13 mouse cellular contexts compared by ENCODE assay signal in genomic region chr17:47888641-47889040, GRCm38 (mm10). TPM values are rescaled to one million over a fixed set of nuclear protein-coding genes. Genes with fewer than 3 reads are reported as not detected.
DNase-seq lines count a peak whose midpoint lies in the region; ATAC-seq lines count a peak whose summit lies in the region.
"Had no signal": no experiment of that assay in that cellular context is flagged by ENCODE, and none has a peak within 500 bp of the region (broad histone marks: within the 10 kb centered on the region; RNA-seq: fewer than 3 reads in every experiment).

No protein-coding gene starts in this region.

- no peaks in the 10 kb centered on the region for H3K27me3 ChIP-seq in heart, embryonic 10.5 days (ENCODE audit: insufficient read depth, poor library complexity, severe bottlenecking)
- H3K27me3 ChIP-seq in midbrain, embryonic 10.5 days (ENCODE audit: low read depth, poor library complexity, severe bottlenecking): no peaks in the 10 kb centered on the region
- no peaks in the 10 kb centered on the region for H3K27me3 ChIP-seq in midbrain, embryonic 16.5 days (ENCODE audit: control insufficient read depth, insufficient read depth, low read depth, low read length)
- H3K27me3 ChIP-seq in forebrain, embryonic 16.5 days (replicated peaks; ENCODE audit: control insufficient read depth, insufficient read depth, low read length): no peaks in the 10 kb centered on the region
- H3K27me3 ChIP-seq in stomach, embryonic 16.5 days (ENCODE audit: control insufficient read depth, insufficient read depth, low read length): no peaks in the 10 kb centered on the region

- ATAC-seq in midbrain, embryonic 16.5 days: no peak
- ATAC-seq in forebrain, embryonic 16.5 days: no peak
- ATAC-seq in stomach, embryonic 16.5 days (ENCODE audit: insufficient read depth, low FRiP score): no peak

- WGBS in heart, embryonic 10.5 days: 67% methylated on average over 7 of the region's 7 CpGs
- 63% methylated on average over 7 of the region's 7 CpGs for WGBS in midbrain, embryonic 10.5 days
- 71% methylated on average over 7 of the region's 7 CpGs for WGBS in midbrain, embryonic 16.5 days
- 86% methylated on average over 7 of the region's 7 CpGs for WGBS in forebrain, embryonic 16.5 days
- 55% methylated on average over 7 of the region's 7 CpGs for WGBS in stomach, embryonic 16.5 days

- no peak overlapping the region for H3K4me2 ChIP-seq in midbrain, embryonic 16.5 days (ENCODE audit: low read length)
- H3K4me2 ChIP-seq in forebrain, embryonic 16.5 days (ENCODE audit: low read length): no peak overlapping the region
- H3K4me2 ChIP-seq in stomach, embryonic 16.5 days (ENCODE audit: low read depth, low read length): no peak overlapping the region

- no peak overlapping the region for H3K9ac ChIP-seq in midbrain, embryonic 16.5 days (ENCODE audit: low read depth, low read length)
- H3K9ac ChIP-seq in forebrain, embryonic 16.5 days (replicated peaks; ENCODE audit: low read depth, low read length): no peak overlapping the region
- H3K9ac ChIP-seq in stomach, embryonic 16.5 days (ENCODE audit: low read length): no peak overlapping the region

- peak overlapping the region; percentile 85; the same call in 1 of the 2 replicates for H3K27ac ChIP-seq in heart, embryonic 10.5 days
- H3K27ac ChIP-seq in midbrain, embryonic 10.5 days (replicated peaks): peak overlapping the region; percentile 89
- no peak overlapping the region for H3K27ac ChIP-seq in midbrain, embryonic 16.5 days (ENCODE audit: low read length)
- peak overlapping the region; percentile 41 for H3K27ac ChIP-seq in forebrain, embryonic 16.5 days (ENCODE audit: low read length)
- peak overlapping the region; percentile 92 for H3K27ac ChIP-seq in stomach, embryonic 16.5 days (ENCODE audit: low read length)
- H3K27ac ChIP-seq: macrophage had no signal

- no peak for DNase-seq in heart, embryonic 10.5 days (ENCODE audit: low spot score)
- no peak for DNase-seq in heart, adult 11 months
- DNase-seq in midbrain, embryonic 10.5 days (ENCODE audit: low spot score): no peak
- no peak for DNase-seq in left cerebral cortex, adult 8-10 months (ENCODE audit: low spot score in 2 of 2)
- DNase-seq in cerebellum, postnatal 36 days: no peak
- DNase-seq: heart, adult 18-20 months; heart, postnatal 4 days; left cerebral cortex, postnatal 4 days had no signal

- H3K4me3 ChIP-seq in heart, embryonic 10.5 days: no peak overlapping the region
- no peak overlapping the region for H3K4me3 ChIP-seq in midbrain, embryonic 10.5 days
- H3K4me3 ChIP-seq in midbrain, embryonic 16.5 days (ENCODE audit: low read depth, low read length): no peak overlapping the region
- H3K4me3 ChIP-seq in forebrain, embryonic 16.5 days (replicated peaks; ENCODE audit: low read length): no peak overlapping the region
- no peak overlapping the region for H3K4me3 ChIP-seq in stomach, embryonic 16.5 days (replicated peaks; ENCODE audit: low read length)

- H3K9me3 ChIP-seq in heart, embryonic 10.5 days: no peaks in the 10 kb centered on the region
- H3K9me3 ChIP-seq in midbrain, embryonic 10.5 days (replicated peaks): no peaks in the 10 kb centered on the region
- H3K9me3 ChIP-seq in midbrain, embryonic 16.5 days (replicated peaks; ENCODE audit: control insufficient read depth, low read length, poor library complexity, severe bottlenecking): no peaks in the 10 kb centered on the region
- no peaks in the 10 kb centered on the region for H3K9me3 ChIP-seq in forebrain, embryonic 16.5 days (ENCODE audit: control insufficient read depth, low read length)
- H3K9me3 ChIP-seq in stomach, embryonic 16.5 days (replicated peaks; ENCODE audit: control insufficient read depth, low read length): no peaks in the 10 kb centered on the region

- peaks cover 56% of the 10 kb centered on the region for H3K36me3 ChIP-seq in heart, embryonic 10.5 days
- peaks cover 72% of the 10 kb centered on the region for H3K36me3 ChIP-seq in midbrain, embryonic 10.5 days
- H3K36me3 ChIP-seq in midbrain, embryonic 16.5 days (ENCODE audit: control insufficient read depth, insufficient read depth, low read length): no peaks in the 10 kb centered on the region
- H3K36me3 ChIP-seq in forebrain, embryonic 16.5 days (ENCODE audit: control insufficient read depth, insufficient read depth): no peaks in the 10 kb centered on the region
- no peaks in the 10 kb centered on the region for H3K36me3 ChIP-seq in stomach, embryonic 16.5 days (ENCODE audit: control insufficient read depth, insufficient read depth, low read length)

- peaks cover 51% of the 10 kb centered on the region for H3K4me1 ChIP-seq in heart, embryonic 10.5 days
- peaks cover 86% of the 10 kb centered on the region for H3K4me1 ChIP-seq in midbrain, embryonic 10.5 days
- peaks cover 11% of the 10 kb centered on the region for H3K4me1 ChIP-seq in midbrain, embryonic 16.5 days (ENCODE audit: control insufficient read depth, insufficient read depth, low read length)
- peaks cover 27% of the 10 kb centered on the region for H3K4me1 ChIP-seq in forebrain, embryonic 16.5 days (replicated peaks; ENCODE audit: control insufficient read depth, insufficient read depth, low read length)
- H3K4me1 ChIP-seq in stomach, embryonic 16.5 days (ENCODE audit: control insufficient read depth, insufficient read depth, low read length): peaks cover 34% of the 10 kb centered on the region

RNA-seq across cellular contexts. Expression of gene Foxp4, which starts 35.8 kb away (rescaled TPM):
- polyA plus RNA-seq in heart, embryonic 10.5 days (2016; fragmentation: Nextera tagmentation; extraction: Ambion mirVana): 12.4 and 27.3 TPM in 2 replicates
- 21.8 and 25.5 TPM in 2 replicates for polyA plus RNA-seq in midbrain, embryonic 10.5 days (2016; fragmentation: Nextera tagmentation; extraction: Ambion mirVana)
- polyA plus RNA-seq in midbrain, embryonic 16.5 days (2015; fragmentation: Nextera tagmentation; extraction: Ambion mirVana): 35.8 and 38.8 TPM in 2 replicates
- polyA plus RNA-seq in forebrain, embryonic 16.5 days (2015; fragmentation: Nextera tagmentation; extraction: Ambion mirVana): 29.1 and 29.6 TPM in 2 replicates
- 10.5 and 13.9 TPM in 2 replicates for polyA plus RNA-seq in stomach, embryonic 16.5 days (2015; fragmentation: Nextera tagmentation; extraction: Ambion mirVana)
- total RNA-seq in left cerebral cortex, adult 8-10 months (2022): 10 to 100 TPM; 39.9 to 63.6 (median 49.6) TPM

RNA-seq across cellular contexts. Expression of gene Mdfi, which starts 54.1 kb away (rescaled TPM):
- 15.3 and 17.7 TPM in 2 replicates for polyA plus RNA-seq in heart, embryonic 10.5 days (2016; fragmentation: Nextera tagmentation; extraction: Ambion mirVana)
- polyA plus RNA-seq in midbrain, embryonic 10.5 days (2016; fragmentation: Nextera tagmentation; extraction: Ambion mirVana): 10.6 and 12.9 TPM in 2 replicates
- polyA plus RNA-seq in midbrain, embryonic 16.5 days (2015; fragmentation: Nextera tagmentation; extraction: Ambion mirVana): 2.4 and 2.9 TPM in 2 replicates
- 2.0 and 2.5 TPM in 2 replicates for polyA plus RNA-seq in forebrain, embryonic 16.5 days (2015; fragmentation: Nextera tagmentation; extraction: Ambion mirVana)
- polyA plus RNA-seq in stomach, embryonic 16.5 days (2015; fragmentation: Nextera tagmentation; extraction: Ambion mirVana): 10.4 and 11.2 TPM in 2 replicates
- 1 to 10 TPM in 1 of 4 experiments, under 1 TPM in 3; 0.43 to 1.2 (median 0.58) TPM for total RNA-seq in left cerebral cortex, adult 8-10 months (2022)
- polyA plus RNA-seq: G1E, macrophage had no signal
